Mouse (Mus musculus): ENCODE measurements around the gene Psmd11.
A peak's percentile ranks its signal among the peaks of the same experiment; 100 is the strongest.

Gene Psmd11

GRCm38 (mm10) chr11:80483536-80484067, 55.2 kb downstream of the Psmd11 start:
- DNase-seq: no peak

- DNase-seq: peak; percentile 67
Observed at GRCm38 (mm10) chr11:80484191-80484791, 55.9 kb downstream of the Psmd11 start.

- no peak for DNase-seq
Observed at GRCm38 (mm10) chr11:80485120-80485551, 56.7 kb downstream of the Psmd11 start.

- no peak for DNase-seq
Observed at GRCm38 (mm10) chr11:80485622-80486206, 57.3 kb downstream of the Psmd11 start.

- no peak for DNase-seq
Observed at GRCm38 (mm10) chr11:80487904-80488587, 59.6 kb downstream of the Psmd11 start.

- DNase-seq: peak; percentile 55
Observed at GRCm38 (mm10) chr11:80489172-80489881, 60.9 kb downstream of the Psmd11 start.

- DNase-seq: no peak
Observed at GRCm38 (mm10) chr11:80489882-80490196, 61.4 kb downstream of the Psmd11 start.

- no peak for DNase-seq
Observed at GRCm38 (mm10) chr11:80490831-80491230, 62.4 kb downstream of the Psmd11 start.

- DNase-seq: no peak
Observed at GRCm38 (mm10) chr11:80493186-80493585, 64.8 kb downstream of the Psmd11 start.

- no peak for DNase-seq
Observed at GRCm38 (mm10) chr11:80494852-80495251, 66.4 kb downstream of the Psmd11 start.

GRCm38 (mm10) chr11:80495972-80496371, 67.6 kb downstream of the Psmd11 start:
- DNase-seq: no peak

GRCm38 (mm10) chr11:80496640-80497039, 68.2 kb downstream of the Psmd11 start:
- no peak for DNase-seq

GRCm38 (mm10) chr11:80497225-80497919, 69.0 kb downstream of the Psmd11 start:
- DNase-seq: no peak

- DNase-seq: no peak
Observed at GRCm38 (mm10) chr11:80498328-80499070, 70.1 kb downstream of the Psmd11 start.

GRCm38 (mm10) chr11:80499550-80499952, 71.1 kb downstream of the Psmd11 start:
- DNase-seq: no peak

GRCm38 (mm10) chr11:80503281-80503680, 74.9 kb downstream of the Psmd11 start:
- no peak for DNase-seq

- DNase-seq: peak; percentile 84
Observed at GRCm38 (mm10) chr11:80503726-80504452, 75.5 kb downstream of the Psmd11 start.

- DNase-seq: no peak
Observed at GRCm38 (mm10) chr11:80504519-80505385, 76.3 kb downstream of the Psmd11 start.

- DNase-seq: no peak
Observed at GRCm38 (mm10) chr11:80505581-80505980, 77.2 kb downstream of the Psmd11 start.

GRCm38 (mm10) chr11:80506483-80506882, 78.1 kb downstream of the Psmd11 start:
- no peak for DNase-seq
